Mouse (Mus musculus) c-Kit-positive CD71-negative TER-119-negative erythroid progenitor cells, embryonic 14.5 days (primary cell): ENCODE measurements around the gene Bmp7.

ENCODE experiments used
- DNase-seq: peaks from one replicate; pipeline ENCODE4 v3.0.0-alpha.2; 2013; ENCODE audit warnings: low read depth

The Bmp7 gene

GRCm38 (mm10) chr2:172940003-172940798 lies at the start of gene Bmp7:
Gene Bmp7 (minus strand): TSS chr2:172940321.
- DNase-seq, result no peak

GRCm38 (mm10) chr2:172982776-172983561 lies 42.8 kb upstream of the Bmp7 start:
- DNase-seq, result no peak

- DNase-seq, result no peak
These were observed 39.7 kb upstream of the Bmp7 start for GRCm38 (mm10) chr2:172979666-172980345.

- no peak for DNase-seq
These were observed 38.1 kb upstream of the Bmp7 start for GRCm38 (mm10) chr2:172978131-172978633.

- DNase-seq, result no peak
These were observed 37.4 kb upstream of the Bmp7 start, which contains the start of gene Spo11 for GRCm38 (mm10) chr2:172977409-172978130. Gene Spo11 (plus strand): TSS chr2:172977700.

- DNase-seq, result no peak
These were observed 36.6 kb upstream of the Bmp7 start for GRCm38 (mm10) chr2:172976661-172977238.

- no peak for DNase-seq
These were observed 35.0 kb upstream of the Bmp7 start for GRCm38 (mm10) chr2:172975159-172975558.

GRCm38 (mm10) chr2:172974701-172975100 lies 34.6 kb upstream of the Bmp7 start:
- DNase-seq, result no peak

GRCm38 (mm10) chr2:172973806-172974565 lies 33.9 kb upstream of the Bmp7 start:
- DNase-seq, result no peak

GRCm38 (mm10) chr2:172971865-172972264 lies 31.7 kb upstream of the Bmp7 start:
- DNase-seq, result no peak

GRCm38 (mm10) chr2:172966480-172966879 lies 26.4 kb upstream of the Bmp7 start:
- DNase-seq, result no peak

- DNase-seq, result no peak
These were observed 25.1 kb upstream of the Bmp7 start for GRCm38 (mm10) chr2:172965249-172965648.

GRCm38 (mm10) chr2:172961211-172961610 lies 21.1 kb upstream of the Bmp7 start:
- DNase-seq, result no peak

GRCm38 (mm10) chr2:172960350-172960749 lies 20.2 kb upstream of the Bmp7 start:
- DNase-seq, result no peak

GRCm38 (mm10) chr2:172959006-172959768 lies 19.1 kb upstream of the Bmp7 start:
- DNase-seq, result no peak

GRCm38 (mm10) chr2:172958579-172958978 lies 18.5 kb upstream of the Bmp7 start:
- no peak for DNase-seq

- no peak for DNase-seq
These were observed 11.9 kb upstream of the Bmp7 start for GRCm38 (mm10) chr2:172951976-172952375.

GRCm38 (mm10) chr2:172950722-172951121 lies 10.6 kb upstream of the Bmp7 start:
- DNase-seq, result no peak

- DNase-seq, result no peak
These were observed 10.1 kb upstream of the Bmp7 start for GRCm38 (mm10) chr2:172950119-172950676.
